Mouse (Mus musculus) c-Kit-positive CD71-positive TER-119-positive erythroid progenitor cells, embryonic 14.5 days (primary cell): Measurements from ENCODE around the gene Col28a1.

ENCODE experiments used
- DNase-seq: peaks from one replicate; pipeline ENCODE4 v3.0.0-alpha.2; 2013; ENCODE audit warnings: low spot score

Gene Col28a1

DNA sequence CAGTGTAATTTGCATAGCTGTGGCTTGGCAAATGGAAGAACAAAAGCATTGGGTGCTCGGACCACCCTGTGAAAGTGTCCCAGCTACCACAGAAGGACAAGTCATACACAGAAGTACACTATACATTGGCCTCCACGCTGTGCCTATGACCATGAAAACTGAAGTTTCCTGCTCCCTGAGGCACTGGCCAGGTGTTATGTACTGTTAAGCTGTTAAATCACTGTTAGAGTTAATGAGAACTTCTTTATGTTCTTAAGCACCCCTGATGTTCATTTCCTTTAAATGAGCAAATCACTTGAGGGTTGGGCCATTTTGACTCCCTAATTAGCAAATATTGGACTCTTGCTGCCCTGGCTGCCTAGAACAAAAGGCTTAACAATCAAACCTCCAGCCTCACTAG lies 73.3 kb downstream of the Col28a1 start:
- no peak for DNase-seq

DNA sequence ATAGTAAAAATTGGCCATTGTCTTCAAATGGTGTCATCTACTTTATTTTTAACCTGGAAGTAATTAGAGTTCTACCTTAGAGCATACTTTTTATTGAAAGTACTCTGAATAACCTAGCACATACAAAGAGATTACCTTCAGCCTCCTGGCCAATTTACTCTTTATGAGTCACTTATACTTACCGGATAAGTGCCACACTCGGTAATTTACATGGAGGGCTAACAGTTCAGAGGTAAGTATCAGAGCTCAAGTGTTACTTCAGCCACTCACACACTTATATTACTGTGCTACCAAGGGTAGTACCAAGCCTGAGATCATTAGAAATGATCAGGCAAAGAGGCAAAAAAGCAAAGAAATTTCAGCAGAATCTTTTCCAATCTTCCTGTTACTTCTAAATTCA lies 73.8 kb downstream of the Col28a1 start:
- DNase-seq = no peak

DNA sequence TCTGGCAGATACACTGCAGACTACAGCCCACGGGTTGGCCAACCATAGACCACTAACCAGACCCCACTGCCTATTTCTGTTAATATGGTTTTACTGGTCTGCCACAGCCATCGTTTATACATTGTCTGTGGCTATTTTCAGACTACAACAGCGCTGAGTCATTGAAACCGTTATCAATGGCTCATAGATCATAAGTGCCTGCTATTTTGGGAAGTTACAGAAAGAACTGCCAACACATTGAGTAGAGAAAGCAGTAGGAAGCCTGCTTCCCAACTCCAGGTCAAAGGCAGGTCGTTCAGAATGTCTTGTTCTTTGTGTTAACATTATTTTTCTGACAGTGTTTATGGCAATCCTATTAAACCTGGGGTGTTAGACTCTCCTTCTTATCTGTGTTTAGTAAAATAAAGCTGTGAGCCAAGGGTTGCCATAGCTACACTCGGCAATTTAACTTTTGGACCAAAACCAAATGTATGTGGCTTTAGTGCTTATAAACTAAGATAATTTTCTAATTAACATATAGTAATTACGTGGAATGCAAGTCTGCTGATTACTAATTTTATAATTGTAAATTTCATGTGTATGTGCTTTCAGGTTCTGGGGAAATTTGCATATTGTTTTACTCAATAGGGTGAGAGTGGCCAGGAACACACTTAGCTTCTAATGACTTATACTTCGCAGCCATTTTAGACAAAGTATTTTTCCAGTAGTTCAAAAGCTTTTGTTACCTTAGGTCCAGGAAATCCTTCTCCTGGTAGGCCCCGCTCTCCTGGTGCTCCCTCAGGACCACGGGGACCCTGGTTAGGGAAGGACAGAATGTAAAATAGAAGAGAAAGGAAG lies 86.3 kb downstream of the Col28a1 start:
- no peak for DNase-seq

DNA sequence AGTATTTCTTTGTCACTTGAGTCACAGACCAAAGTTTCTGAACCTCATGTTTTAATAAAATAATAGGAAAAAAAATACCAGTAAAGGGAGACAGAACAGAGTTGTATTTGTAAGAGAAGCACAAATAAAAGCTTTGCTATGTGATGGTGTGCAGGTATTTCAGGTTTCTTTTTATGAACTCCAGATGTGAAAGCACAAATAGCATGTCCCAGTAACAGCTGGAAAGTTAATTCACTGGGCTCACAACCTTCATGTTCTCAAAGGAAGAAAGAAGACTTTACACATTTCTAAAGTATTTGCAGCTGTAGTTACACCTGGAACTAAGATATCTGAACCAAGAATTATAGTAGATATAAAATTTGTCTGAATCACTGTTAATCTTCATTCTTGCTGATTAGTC lies 91.2 kb downstream of the Col28a1 start:
- DNase-seq = no peak

DNA sequence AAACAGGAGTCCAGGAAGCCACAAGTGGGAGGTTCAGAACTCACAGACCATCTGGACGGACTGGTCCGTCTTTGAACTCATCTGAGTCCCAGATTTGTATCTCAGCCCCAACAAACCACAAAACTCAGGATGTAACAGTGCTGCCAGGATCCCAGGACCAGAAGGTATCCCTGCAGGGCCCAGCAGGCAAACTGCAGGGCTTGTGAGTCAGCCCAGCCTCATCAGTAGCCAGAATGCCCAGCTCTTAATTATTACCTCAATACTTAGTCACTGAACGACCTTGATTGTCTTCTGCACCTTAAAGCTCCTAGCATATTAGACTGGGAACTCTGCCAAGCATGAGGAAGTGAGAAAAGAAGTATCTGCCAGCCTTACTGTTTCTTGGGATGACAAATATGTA lies 96.6 kb downstream of the Col28a1 start:
- no peak for DNase-seq

DNA sequence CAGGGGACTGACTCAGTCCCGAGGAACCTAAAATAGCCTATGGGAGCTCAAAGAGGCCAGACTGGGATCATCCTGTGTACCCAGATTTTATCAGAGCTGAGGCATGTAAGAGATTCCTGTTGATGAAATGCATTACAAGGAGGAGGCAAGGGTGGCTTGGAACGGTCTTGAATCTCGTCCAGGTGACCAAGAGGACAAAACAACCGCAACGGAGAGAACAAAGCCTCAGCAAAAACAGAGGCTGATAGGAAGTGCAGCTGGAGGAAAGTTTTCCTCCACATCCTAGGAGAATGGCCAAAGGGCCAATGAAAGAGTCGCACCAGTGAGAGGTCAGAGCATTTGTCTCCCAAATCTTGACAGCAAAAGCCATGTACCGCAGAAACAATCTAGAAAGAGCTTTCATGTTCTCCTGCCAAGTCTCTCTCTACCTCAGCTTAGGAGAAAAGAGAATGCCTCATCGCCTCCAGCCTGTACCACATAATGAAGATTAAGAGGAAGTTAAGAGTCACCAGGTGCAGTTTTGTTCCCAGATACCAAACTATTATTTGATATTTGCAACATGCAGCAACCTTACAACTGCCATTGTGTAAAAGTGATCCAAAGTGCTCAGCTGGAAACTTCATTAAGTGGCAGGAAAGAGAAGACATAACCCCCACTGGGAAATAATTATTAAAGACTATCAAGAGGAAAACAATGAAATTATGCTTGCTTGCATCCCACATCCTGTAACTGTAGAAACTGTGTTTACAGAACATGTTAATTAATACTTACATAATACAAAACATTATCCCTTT lies 98.1 kb downstream of the Col28a1 start:
- no peak for DNase-seq

DNA sequence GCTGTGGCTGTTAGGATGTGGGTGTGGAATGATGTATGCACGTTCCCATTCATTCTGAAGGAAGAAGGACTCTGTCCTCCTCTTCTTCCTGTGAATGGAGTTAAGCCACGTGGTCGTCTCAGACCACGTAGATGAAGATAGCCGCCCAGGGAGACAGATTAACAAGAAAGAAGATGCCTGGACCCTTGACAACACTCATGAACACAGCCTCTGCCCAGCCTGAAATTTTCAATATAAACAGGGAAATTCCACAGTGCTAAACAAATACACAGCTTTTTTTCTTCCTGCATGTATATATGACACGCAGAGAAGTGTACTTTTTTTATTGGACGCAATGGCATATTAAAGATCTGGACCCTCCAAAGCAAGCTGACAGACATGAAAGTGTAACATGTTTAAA lies 98.9 kb downstream of the Col28a1 start:
- no peak for DNase-seq

DNA sequence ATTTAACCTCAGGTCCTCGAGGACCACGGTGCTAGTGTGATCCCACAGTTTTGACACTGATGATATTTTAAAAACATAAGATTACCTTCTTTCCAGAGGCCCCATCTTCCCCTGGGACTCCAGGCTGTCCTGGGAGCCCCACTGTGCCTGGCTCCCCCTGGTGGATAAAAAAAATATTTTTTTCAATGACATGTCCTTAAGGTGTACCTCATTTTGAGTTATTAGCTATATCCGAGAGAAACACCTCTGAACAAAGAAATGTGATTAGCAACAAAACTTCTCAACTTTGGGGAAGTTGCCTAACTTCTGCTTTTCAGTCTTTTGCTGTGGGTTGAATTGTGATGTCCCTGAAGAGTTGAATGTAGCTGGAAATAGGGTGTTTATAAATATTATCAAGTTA lies 105.6 kb downstream of the Col28a1 start:
- DNase-seq = peak; percentile 21

DNA sequence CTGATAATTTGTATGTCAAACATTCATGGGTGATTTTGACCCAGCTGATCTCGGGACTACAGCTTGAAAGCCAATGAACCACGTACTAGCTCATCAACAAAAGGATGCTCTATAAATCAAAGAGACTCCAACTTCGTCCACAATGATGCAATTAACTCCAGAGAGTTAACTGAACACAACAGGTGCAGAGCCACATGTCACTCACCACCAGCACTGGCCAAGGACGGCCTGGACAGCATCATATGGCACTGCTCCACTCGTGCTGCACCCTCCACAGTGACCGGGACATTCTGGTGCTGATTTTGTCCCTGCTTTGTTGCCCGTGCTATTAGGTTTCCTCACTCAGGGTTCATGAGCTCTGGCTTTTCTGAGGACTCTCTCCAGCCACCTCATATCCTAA lies 107.6 kb downstream of the Col28a1 start:
- DNase-seq = no peak

DNA sequence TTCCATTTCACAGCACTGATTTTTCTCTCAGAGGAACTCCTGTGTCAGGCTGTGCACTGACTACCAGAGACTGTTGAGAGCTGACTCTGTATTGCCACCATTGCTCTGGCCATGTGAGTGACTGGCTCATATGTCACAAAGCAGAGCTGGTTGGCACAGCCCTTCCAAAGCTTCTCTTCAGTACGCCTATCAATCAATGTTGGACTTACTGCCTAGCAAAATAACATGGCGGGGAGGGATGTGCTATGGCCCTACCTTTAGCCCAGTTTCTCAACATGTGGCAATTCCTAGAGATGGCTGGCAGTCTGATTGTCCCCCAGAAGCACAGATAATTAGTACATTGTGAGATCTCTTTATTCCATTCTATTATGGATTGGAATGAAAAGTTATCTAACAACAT lies 109.2 kb downstream of the Col28a1 start:
- DNase-seq = no peak

DNA sequence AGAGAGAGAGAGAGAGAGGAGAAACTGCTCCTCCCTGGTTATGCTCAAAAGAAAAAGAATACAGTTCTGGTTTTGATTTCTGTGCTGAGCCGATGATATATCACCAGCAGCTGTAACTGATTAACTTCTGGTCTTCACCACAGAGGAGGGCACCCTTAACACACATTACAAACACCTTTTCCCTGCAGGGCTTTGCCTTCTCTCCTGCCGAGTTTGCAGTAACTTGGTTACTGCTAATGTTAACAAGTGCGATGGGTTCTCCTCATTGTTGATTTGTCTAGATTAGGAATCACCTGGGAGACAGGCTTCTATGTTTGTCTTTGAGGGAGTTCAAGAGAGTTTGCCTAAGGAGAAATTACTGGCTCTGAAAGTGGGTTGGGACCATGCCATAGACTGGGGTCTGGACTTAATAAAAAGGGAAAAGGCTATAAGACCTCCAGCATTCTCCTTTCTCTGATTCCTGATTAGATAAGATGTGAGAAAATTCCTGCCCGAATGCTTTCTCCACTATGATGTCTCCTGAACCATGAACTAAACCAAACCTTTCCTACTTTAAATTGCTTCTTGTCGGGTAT lies 114.8 kb downstream of the Col28a1 start:
- no peak for DNase-seq

DNA sequence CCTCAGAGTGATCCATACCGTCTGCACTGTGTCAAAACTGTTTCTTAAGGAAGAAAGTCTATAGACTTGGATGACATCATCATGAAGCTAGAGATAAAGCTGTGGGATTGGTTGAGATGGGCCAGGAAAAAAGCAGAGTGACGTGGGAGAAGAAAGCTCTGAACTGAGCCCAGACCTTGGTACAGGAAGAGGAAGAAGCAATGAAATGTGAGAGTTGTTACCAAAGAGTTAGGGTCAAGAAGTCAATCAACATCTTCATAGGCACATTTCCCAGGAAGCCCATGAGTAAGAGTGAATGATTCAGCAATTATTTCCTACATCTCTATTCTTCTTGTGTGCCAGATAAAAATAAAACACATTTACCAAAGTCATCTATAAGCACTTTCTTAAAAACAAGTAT lies 117.5 kb downstream of the Col28a1 start:
- DNase-seq = no peak

DNA sequence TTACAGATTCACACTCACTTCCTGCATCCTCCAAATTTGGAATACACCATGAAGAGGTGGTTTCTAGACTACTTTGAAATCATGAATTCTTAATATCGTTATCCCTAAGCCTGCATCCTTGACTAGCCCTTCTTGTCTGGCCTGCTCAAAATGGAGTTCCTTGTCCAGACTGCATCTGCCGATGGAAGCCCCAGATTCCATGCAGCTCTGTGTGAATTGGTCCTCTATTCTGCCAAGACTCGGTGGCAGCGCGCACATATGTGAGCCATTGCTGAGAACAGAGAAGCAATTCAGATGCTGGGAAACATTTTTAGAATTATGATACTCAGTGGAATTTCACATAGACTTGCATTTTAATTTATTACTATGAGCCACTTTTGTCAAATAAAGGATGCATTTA lies 123.4 kb downstream of the Col28a1 start:
- DNase-seq = no peak

DNA sequence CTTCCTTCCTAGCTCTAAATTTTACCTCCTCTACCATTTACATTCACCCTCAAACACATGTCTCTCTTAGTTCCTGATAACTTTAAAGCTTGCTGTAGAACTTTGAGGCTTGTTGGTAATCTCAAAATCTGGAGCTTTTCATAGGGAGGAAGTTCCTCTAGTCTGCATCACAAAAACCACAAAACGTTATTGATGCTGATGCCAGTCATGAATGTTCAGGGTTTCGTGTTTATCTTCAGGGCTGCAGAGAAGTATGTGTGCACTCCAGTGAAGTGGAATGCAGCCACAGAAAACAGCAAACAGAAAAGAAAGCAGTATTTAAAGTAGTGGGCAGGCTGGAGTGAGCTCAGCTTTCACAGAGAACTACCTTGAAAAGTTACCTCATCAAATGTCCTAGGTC lies 124.0 kb downstream of the Col28a1 start:
- no peak for DNase-seq

DNA sequence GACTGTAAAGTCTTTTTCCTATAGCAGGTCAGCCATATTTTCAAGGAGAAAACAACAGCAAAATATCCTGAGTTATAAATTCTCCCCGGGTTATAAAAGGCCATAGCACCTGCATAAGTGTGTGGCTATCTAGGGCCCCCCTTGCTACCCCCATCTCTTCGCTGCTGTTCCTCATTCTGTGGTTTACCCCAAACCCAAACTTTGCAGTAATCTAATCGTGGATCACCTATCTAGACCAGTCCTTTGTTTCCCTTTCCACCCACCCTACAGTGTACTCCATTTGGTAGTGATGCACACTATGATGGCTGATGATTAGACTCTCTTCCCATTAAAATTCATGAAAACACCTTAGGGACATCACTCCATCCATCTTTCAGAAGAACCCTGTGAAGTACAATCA lies 125.3 kb downstream of the Col28a1 start:
- DNase-seq = no peak

DNA sequence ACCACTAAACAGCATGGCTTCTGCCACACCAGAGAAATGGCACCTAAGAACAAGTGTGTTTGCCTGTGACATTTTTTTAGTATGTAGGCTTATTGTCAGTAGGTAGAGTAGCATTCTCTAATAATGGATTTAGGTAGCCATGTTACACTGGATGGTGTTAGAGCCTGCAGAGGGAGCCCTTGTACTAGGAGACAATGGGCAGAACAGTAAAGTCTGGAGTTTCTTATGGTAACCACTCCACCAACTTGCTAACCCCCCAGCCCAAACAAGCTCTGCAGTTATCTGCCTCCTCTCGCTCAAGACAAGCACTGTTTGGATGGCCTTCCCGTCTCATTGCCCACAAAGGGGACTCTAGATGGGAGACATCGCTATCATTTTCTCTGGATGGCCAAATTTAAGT lies 126.2 kb downstream of the Col28a1 start:
- DNase-seq = peak; percentile 8

DNA sequence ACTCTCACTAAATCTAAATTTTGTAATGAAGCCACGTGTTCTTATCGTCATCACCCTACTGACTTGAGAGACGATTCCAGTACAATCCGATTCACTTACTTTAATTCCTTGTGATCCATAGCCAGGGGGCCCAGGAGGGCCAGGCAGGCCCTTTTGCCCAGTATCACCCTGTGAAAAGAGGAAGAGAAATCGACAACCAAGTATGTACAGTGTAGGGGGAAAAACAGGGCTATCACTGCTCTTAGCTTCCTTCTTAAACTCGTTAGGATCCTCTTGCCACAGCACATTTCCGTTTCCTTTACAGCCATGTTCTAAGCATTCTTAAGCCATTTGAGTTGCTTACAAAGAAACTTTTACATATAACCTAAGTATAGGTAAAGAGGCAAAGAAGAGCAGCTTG lies 133.2 kb downstream of the Col28a1 start:
- DNase-seq = no peak

DNA sequence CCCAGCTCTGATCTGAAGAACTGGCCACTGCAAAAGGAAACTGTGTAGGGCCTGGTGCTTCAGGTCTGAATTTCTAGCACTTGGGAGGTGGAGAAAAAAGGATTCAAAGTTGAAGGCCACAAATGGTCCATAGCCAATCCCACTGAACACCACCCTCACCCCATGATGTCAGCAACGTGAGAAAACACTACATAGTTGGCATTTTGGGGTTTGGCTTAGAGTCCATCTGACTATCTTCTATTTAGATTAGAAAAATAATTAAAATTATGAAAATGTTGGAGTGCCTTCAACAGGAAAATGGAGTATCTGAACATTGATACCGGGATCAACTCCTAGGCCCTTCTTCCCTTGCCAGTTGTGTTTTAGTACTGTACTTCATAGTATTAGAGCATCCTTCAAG lies 144.2 kb downstream of the Col28a1 start:
- DNase-seq = no peak

DNA sequence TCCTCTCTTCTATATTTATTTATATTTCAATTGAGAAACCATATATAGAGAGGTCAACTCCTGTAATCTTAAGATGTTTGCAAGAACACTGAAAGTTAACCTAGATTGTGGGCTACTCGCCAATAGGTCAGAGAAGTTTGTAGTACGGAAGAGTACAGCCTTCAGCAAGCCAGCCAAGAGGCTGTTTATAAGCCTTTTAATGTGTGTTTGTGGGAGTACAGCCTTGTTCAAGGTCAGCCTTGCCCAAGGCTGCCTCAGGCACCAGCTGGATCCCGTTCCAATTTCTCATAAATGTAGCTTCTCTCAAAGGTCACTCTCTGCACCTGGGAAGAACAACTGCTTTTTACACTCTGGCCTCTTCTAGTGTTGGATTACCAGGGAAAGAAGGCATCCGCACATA lies 146.0 kb downstream of the Col28a1 start:
- no peak for DNase-seq

DNA sequence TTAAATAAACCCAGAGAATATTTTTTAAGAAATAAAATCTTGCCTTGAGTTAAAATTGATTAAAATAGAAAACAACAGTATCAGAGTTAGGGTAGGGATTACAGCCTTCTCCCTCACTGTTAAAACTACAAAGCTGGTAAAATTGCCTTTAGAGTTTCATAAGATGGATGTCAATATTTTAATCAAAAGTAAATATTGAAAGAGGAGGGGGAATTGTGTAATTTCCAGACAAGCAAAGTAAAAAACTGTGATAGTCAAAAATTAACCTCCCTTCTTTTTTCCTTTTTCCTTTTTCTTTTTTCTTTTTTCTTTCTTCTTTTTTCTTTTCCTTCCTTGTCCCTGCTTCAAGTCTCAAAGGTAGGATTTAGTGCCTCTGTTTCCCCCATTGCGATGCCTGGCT lies 146.6 kb downstream of the Col28a1 start:
- no peak for DNase-seq

DNA sequence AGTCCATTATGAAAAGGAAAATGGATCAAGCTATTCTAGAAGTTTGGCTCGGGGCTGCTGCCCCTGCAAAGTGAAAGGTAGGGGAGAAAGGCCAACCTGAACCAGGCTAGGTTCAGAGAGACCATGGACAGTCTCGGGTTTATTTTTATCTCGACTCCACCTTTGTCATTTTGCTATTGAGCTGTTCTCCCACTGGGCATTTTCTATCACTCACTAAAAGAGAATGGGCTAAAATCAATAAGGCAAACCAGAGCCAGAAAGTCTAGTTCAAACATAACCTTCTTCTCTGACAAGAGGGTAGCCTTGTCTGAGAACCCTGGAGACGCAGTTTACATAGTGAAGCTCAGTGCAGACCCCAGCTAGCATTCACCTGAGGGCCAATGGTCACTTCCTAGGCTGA lies 163.7 kb downstream of the Col28a1 start:
- DNase-seq = no peak

DNA sequence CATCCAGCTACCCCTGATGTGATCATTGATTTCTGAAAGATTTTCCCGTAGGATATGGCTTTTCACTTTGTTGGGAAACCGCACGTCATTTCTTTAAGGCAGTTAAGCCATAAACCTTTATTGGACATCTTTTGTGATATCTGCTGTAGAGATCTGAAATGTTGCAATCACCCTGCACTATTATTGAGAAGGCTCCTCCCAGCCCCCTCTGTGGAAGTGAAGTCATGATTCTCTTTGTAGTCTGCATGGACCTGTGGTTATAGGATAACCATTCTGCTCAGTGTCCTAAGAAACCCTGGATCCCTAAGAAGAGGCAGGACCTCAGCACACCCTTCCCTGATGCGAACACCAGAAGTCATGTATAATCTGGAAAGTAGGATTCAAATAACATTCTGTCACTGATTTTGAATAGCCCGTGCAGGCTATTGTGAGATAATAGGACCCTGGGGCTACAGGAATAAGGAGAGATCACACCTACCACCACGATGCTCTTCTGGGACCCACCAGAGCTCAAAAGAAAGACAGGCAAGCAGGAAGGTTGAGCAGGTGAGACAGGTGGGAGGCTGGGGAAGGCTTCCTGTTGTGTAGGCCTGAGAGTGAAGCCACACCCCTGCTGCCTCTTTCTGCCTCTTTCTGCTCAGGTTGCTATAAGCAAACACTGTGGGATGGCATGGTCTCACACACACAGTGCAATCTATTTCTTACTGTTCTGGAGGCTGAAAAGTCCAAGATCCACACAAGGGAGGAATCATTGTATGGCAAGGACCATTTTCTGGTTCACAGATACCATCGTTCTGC lies 166.9 kb downstream of the Col28a1 start:
- DNase-seq = no peak
